Comparison of ENCODE assay signal across 38 mouse cellular contexts in the genomic region with DNA sequence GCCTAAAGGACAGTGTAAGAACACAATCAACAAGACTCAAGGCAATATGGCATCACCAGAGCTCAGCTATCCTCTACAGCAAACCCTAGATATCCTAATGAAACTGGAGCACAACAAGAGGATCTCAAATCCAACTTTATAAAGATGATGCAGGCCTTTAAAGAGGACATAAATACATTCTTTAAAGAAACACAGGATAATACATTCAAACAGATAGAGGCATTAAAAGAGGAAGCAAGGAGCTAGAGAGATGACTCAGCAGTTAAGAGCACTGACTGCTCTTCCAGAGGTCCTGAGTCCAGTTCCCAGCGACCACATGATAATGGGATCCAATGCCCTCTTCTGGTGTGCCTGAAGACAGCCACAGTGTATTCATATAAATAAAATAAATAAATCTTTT. TPM values are rescaled to one million over a fixed set of nuclear protein-coding genes. Genes with fewer than 3 reads are reported as not detected.
"Had no signal": no experiment of that assay in that cellular context is flagged by ENCODE, and none has a peak within 500 bp of the region (broad histone marks: within the 10 kb centered on the region; RNA-seq: fewer than 3 reads in every experiment).

No protein-coding gene starts in this region.

- H3K4me3 ChIP-seq: gastrocnemius, adult 2 months; heart, embryonic 10.5 days; heart, embryonic 12.5 days; hindbrain, embryonic 10.5 days; hindbrain, embryonic 12.5 days; intestine, embryonic 15.5 days; limb, embryonic 13.5 days; limb, embryonic 15.5 days; liver, embryonic 12.5 days had no signal

- H3K9me3 ChIP-seq: heart, embryonic 10.5 days; heart, embryonic 12.5 days; hindbrain, embryonic 10.5 days; hindbrain, embryonic 12.5 days; intestine, embryonic 15.5 days; limb, embryonic 13.5 days; limb, embryonic 15.5 days; liver, embryonic 12.5 days had no signal

- DNase-seq: gastrocnemius, adult 2 months; gastrocnemius, postnatal 10 days; gastrocnemius, postnatal 25 days; heart, adult 18-20 months; heart, postnatal 10 days; heart, postnatal 4 days; kidney, adult 18-20 months; kidney, adult 8-10 months; kidney, postnatal 14 days; kidney, postnatal 36 days; layer of hippocampus, adult 9-11 months; layer of hippocampus, postnatal 36 days; left cerebral cortex, postnatal 4 days had no signal

- ATAC-seq: hindbrain, embryonic 16.5 days; inflammation-experienced regulatory T-cells, adult 6 months; intestine, embryonic 15.5 days; intestine, postnatal 0 days; liver, embryonic 12.5 days had no signal

- H3K27ac ChIP-seq: gastrocnemius, adult 2 months; heart, embryonic 10.5 days; hindbrain, embryonic 10.5 days; hindbrain, embryonic 12.5 days; hindbrain, embryonic 14.5 days; intestine, embryonic 15.5 days; kidney, postnatal 0 days; limb, embryonic 13.5 days; limb, embryonic 15.5 days; liver, embryonic 12.5 days had no signal

- H3K4me2 ChIP-seq: heart, embryonic 12.5 days; hindbrain, embryonic 12.5 days; hindbrain, embryonic 14.5 days; intestine, embryonic 15.5 days; limb, embryonic 13.5 days; limb, embryonic 15.5 days; liver, embryonic 12.5 days had no signal

- H3K27me3 ChIP-seq: heart, embryonic 12.5 days; hindbrain, embryonic 12.5 days; intestine, embryonic 15.5 days had no signal

- H3K36me3 ChIP-seq: heart, embryonic 10.5 days; heart, embryonic 12.5 days; hindbrain, embryonic 10.5 days; hindbrain, embryonic 12.5 days; intestine, embryonic 15.5 days; limb, embryonic 13.5 days; limb, embryonic 15.5 days; liver, embryonic 12.5 days had no signal

- H3K4me1 ChIP-seq: heart, embryonic 10.5 days; heart, embryonic 12.5 days; hindbrain, embryonic 10.5 days; hindbrain, embryonic 12.5 days; intestine, embryonic 15.5 days; limb, embryonic 13.5 days; limb, embryonic 15.5 days; liver, embryonic 12.5 days had no signal

- H3K9ac ChIP-seq: heart, embryonic 12.5 days; hindbrain, embryonic 12.5 days; hindbrain, embryonic 14.5 days; intestine, embryonic 15.5 days; limb, embryonic 13.5 days; limb, embryonic 15.5 days; liver, embryonic 12.5 days had no signal

RNA-seq across cellular contexts. Expression of gene Opn1mw, which starts 32.1 kb away (rescaled TPM):
- total RNA-seq: gastrocnemius, adult 2 months; gastrocnemius, postnatal 10 days; gastrocnemius, postnatal 25 days; gastrocnemius, postnatal 4 days; granulocyte monocyte progenitor cell, adult 5-6 weeks; heart, adult 18-20 months; heart, adult 8-10 months; heart, postnatal 10 days; heart, postnatal 25 days; heart, postnatal 4 days; layer of hippocampus, postnatal 14 days; left cerebral cortex, postnatal 10 days; left cerebral cortex, postnatal 4 days; liver, adult 2 months had no signal
- polyA plus RNA-seq: heart, embryonic 10.5 days; heart, embryonic 12.5 days; heart, embryonic 14.5 days; heart, embryonic 16.5 days; hindbrain, embryonic 10.5 days; hindbrain, embryonic 12.5 days; hindbrain, embryonic 14.5 days; hindbrain, embryonic 16.5 days; inflammation-experienced regulatory T-cells, adult 6 months; intestine, embryonic 15.5 days; intestine, postnatal 0 days; kidney, embryonic 14.5 days; kidney, postnatal 0 days; large intestine, adult 2 months; limb, embryonic 11.5 days; limb, embryonic 13.5 days; limb, embryonic 15.5 days; liver, adult 2 months; liver, embryonic 12.5 days had no signal
